Mouse (Mus musculus): ENCODE results near the gene Otud7a.

Gene Otud7a

GRCm38 (mm10) chr7:63789743-63790142, 345.2 kb downstream of the Otud7a start:
- no peak for DNase-seq

GRCm38 (mm10) chr7:63796001-63796632, 351.6 kb downstream of the Otud7a start:
- no peak for DNase-seq

- DNase-seq: no peak
Observed at GRCm38 (mm10) chr7:63798446-63798845, 353.9 kb downstream of the Otud7a start.

GRCm38 (mm10) chr7:63799304-63799703, 354.8 kb downstream of the Otud7a start:
- DNase-seq: no peak

GRCm38 (mm10) chr7:63802751-63803150, 358.2 kb downstream of the Otud7a start:
- DNase-seq: peak; percentile 53 to 77

All from kidney, postnatal 36 days (tissue).